Mouse (Mus musculus) splenic B cell, adult 2 months (primary cell): ENCODE results near the gene Slc27a5.
A peak's percentile ranks its signal among the peaks of the same experiment; 100 is the strongest.

Source experiments
- DNase-seq: peaks from one replicate; pipeline ENCODE4 v3.0.0-alpha.2; 2011; ENCODE audit warnings: low read depth, low spot score
- H3K27me3 ChIP-seq: 2 replicates; pipeline ENCODE4 v1.6.1; 2012; ENCODE audit warnings: mild to moderate bottlenecking, low read length, moderate library complexity, mixed read lengths; ENCODE audit not compliant: control insufficient read depth, poor library complexity, insufficient read depth, severe bottlenecking
- H3K36me3 ChIP-seq: 2 replicates; pipeline ENCODE4 v1.6.1; 2012; ENCODE audit warnings: mild to moderate bottlenecking, low read length, moderate library complexity, mixed read lengths; ENCODE audit not compliant: control insufficient read depth, poor library complexity, insufficient read depth, severe bottlenecking

The Slc27a5 gene

DNA sequence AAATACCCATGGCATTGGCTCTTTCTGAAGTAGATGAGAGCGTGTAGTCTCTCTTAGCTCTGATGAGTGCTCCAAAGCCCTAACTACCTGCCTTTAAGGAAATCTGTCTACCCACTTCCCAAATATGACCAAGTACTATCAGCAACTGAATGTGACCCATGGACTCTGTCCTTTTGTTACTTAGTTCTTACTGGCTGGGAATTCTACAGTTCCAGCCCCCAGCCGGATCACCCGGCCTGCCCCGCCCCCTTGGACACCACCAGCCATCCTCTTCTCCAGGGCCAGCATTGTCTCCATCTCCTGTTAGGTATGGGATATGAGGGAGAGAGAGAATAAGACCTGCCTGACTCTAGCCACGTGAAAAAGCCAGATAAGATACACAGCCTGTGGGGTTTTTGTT is at the start of gene Slc27a5:
Slc27a5 (minus strand) TSS at position 140 of the 400 bp plus-strand sequence.
- DNase-seq, result no peak
- no peaks in the 10 kb centered on the region for H3K27me3 ChIP-seq

DNA sequence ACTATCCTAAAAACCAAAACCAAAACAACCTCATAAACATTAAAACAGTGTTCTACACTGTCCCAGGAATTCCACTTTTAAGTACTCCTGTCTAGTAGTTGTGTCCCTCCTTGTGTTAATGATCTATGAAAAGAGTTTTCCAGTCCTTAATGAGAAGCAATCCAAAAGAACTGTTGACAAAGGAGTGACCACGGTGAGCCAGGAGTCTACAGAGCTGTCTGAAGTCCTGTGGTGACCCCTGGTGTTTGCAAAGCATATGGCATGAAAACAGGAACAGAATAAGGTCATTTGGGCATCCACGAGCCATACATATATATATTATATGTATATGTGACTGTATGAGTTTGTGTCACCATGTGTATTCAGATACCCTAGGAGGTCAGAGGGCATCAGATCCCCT is 48.1 kb upstream of the Slc27a5 start:
- DNase-seq, result peak; percentile 89
- H3K36me3 ChIP-seq, result no peaks in the 10 kb centered on the region
- H3K27me3 ChIP-seq, result no peaks in the 10 kb centered on the region

More for the DNA sequence above, at the start of gene Slc27a5:
- H3K36me3 ChIP-seq, result no peaks in the 10 kb centered on the region

DNA sequence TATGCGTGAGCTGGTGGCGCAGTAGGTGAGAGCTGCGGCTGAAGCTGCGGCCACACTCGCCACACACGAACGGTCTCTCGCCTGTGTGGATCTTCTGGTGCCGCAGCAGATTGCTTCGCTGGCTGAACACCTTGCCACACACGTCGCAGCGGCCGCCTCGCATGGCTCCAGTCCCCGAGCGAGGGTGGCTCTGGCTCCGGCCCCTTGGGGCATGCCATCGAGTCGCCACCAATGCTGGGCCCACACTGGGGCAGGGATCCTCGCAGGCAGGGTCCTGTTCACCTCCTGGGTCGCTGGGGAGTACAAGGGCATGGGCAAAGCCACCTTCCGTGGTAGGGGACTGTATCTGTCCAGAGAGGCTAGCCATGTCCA is 46.2 kb upstream of the Slc27a5 start:
- no peaks in the 10 kb centered on the region for H3K36me3 ChIP-seq
- DNase-seq, result no peak
- no peaks in the 10 kb centered on the region for H3K27me3 ChIP-seq

DNA sequence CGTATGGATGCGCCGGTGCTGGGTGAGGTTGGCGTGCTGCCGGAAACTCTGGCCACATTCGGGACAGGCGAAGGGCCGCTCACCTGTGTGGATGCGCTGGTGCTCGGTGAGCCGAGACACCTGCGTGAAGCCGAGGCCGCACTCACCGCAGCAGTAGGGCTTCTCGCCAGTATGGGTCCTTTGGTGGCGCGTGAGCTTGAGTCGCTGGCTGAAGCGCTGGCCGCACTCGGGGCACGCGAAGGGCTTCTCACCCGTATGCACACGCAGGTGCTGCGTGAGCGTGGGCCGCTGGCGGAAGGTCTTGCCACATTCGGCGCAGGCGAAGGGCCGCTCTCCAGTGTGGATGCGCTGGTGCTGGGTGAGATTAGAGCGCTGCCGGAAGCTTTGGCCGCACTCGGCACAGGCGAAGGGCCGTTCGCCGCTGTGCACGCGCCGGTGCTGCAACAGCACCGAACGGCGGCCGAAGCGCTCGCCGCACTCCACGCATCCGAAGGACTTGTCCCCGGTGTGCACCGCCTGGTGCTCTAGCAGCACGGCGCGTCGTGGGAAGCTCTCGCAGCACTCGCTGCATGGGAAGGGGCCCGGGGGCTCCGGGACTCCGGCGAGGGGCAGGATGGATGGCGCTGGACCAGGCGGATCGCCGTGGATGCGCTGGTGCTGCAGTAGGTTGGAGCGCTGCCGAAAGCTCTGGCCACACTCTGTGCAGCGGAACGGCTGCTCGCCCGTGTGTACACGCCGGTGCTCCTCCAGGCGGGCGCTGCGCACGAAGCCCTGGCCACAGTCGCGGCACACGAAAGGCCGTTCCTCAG is 45.7 kb upstream of the Slc27a5 start:
- Histone ChIP-seq H3K36me3 (no peaks in the 10 kb centered on the region), H3K27me3 (no peaks in the 10 kb centered on the region)
- DNase-seq, result no peak

DNA sequence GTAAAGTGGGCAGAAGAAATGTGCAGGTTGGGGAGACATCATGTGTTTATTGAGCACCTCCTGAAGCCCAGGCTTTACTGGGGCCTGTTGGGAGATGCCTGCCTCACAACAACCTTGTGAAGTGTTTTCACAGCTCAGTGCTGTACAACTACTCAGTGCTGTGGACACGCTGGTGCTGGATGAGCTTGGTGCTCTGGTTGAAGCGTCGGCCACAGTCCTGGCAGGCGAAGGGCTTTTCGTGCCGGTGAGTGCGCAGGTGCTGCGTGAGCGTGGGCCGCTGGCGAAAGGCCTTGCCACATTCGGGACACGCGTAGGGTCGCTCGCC is 45.1 kb upstream of the Slc27a5 start:
- no peak for DNase-seq
- H3K27me3 ChIP-seq, result no peaks in the 10 kb centered on the region
- no peaks in the 10 kb centered on the region for H3K36me3 ChIP-seq

DNA sequence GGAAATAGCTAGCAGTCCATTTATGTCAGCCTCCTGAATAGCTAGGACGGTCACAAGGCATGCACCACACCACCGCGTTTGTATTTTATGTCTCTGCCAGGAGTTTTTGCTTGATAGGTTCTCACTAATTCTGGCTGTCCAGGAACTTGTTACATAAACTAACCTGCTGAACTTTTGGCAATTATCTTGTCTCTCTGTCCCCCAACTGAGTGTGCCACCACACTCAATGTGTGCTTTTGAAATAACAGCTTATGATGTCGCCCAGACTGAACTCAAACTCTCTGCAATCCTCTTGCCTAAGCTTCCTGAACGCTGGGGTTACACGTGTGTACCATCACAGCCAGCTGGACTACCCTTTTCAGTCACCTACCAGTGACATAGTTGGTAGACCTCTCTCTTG is 44.5 kb upstream of the Slc27a5 start:
- Histone ChIP-seq H3K27me3 (no peaks in the 10 kb centered on the region), H3K36me3 (no peaks in the 10 kb centered on the region)
- DNase-seq, result no peak

DNA sequence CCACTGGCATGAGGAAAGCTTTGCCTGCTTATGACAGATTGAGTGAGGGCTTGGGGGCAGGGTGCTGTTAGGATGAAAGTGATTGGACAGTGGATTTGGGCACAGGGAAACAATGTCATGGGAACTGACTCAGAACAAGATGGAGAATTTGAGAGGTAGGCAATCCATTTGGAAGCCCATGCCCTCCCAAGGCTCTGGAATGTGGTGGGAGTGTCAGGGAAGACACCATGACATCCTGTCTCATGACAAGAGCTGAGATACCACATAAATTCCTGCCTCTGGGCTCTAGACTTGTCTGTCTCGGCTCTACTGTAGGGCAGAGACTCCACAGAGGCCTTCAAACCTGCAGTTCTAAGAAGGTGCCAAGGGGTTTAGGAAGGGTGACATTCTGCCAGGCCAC is 43.3 kb upstream of the Slc27a5 start:
- H3K36me3 ChIP-seq, result no peaks in the 10 kb centered on the region
- DNase-seq, result no peak
- H3K27me3 ChIP-seq, result no peaks in the 10 kb centered on the region

DNA sequence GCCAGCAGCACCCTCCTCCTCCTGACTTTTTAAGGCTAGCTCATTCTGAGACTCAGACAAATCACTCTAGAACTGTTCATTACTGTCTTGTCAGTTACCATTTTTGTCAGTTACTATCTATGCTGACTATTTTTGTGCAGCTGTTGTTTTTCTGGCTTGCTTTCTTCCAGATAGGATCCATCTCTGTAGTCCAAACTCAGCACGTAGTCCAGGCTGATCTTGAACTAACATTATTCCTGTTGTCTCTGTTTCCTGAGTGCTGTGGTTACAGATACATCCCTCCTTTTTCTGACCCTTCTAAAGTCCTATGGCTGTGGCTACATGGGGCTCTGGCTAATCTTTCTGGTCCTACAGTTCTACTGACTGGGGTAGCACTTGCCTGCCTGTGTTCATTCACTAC is 41.2 kb upstream of the Slc27a5 start:
- Histone ChIP-seq H3K36me3 (no peaks in the 10 kb centered on the region), H3K27me3 (no peaks in the 10 kb centered on the region)
- DNase-seq, result no peak

DNA sequence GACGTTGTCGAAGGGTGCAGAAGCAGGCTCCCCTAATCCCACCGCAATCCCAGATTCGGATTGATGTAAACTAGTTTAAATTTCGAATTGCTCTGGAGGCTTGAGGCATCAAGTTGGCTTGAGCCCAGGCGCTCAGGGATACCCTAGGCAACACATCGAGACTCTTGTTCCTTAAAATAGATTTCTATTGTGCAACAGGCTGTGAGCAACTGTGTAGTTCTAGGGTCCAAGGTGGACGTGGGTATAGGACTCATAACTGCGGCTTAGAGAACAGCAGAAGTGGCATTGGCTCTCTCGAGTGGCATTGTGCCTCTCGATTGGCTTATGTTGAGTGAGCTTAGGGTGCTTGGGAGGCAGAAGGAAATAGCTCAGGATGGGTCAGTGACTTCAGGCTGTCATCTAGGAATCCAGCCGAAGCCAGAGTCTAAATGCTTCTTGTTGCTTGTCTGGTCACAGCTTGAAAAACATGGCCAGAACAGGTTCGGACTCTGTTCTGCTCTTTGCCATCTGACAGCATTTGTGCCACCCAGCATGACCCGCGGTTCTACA is 40.7 kb upstream of the Slc27a5 start:
- peak; percentile 33 for DNase-seq
- Histone ChIP-seq H3K27me3 (no peaks in the 10 kb centered on the region), H3K36me3 (no peaks in the 10 kb centered on the region)

DNA sequence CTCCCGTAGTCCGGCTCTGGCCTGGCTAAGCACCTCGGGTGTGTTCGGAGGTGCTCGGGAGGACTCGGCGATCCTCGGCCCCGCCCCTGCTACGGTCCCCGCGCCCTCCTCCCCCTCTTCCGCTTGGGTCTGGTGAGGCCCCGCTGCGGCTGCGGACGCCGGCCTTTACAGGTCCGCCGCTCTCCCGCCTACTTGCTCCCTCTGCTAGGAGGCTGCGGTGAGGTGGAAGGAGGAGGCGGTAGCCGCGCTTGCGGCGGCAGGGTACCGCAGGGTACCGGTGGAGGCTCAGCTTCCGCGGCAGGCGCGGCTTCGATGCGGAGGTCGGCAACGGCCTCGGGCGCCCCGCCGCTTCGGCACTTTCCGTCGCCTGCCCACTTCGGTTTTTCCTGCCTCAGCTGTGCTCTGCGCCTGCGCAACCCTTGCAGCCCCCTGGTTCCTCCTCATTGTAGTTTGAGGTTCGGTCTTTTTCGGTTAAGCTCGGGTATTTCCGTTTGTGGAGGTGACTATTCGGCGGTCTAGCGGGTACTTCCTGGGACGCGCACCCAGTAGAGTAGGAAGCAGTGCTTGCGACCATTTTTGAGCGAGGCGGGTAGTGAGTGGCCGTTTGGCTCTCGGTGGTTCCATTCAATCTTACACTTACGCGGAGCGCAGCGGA is 40.0 kb upstream of the Slc27a5 start, which contains the start of gene Ube2m:
Ube2m (minus strand) TSS at position 375 of the 655 bp plus-strand sequence.
- DNase-seq, result peak; percentile 99
- H3K27me3 ChIP-seq, result no peaks in the 10 kb centered on the region
- H3K36me3 ChIP-seq, result no peaks in the 10 kb centered on the region; the same call in 1 of the 2 replicates

DNA sequence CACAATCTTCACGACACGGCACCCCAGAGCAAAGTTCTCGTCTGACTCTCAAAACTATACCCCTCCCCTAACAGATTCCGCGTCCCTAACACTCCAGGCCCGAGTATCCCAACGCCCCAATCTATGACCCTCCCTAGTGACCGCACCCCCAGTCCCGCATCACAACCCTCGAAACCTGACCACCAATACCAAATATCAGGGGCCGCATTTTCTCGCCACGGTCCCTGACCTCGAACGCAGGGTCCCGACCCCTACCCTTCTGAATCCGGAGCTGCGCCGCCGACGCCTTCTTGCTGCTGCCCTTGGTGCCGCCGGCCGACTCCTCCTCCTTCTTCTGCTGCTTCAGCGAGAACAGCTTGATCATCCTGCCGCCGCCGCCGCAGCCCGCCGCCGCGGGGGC is 39.4 kb upstream of the Slc27a5 start:
- H3K36me3 ChIP-seq, result no peaks in the 10 kb centered on the region; the same call in none of the 2 replicates
- DNase-seq, result no peak
- H3K27me3 ChIP-seq, result no peaks in the 10 kb centered on the region

DNA sequence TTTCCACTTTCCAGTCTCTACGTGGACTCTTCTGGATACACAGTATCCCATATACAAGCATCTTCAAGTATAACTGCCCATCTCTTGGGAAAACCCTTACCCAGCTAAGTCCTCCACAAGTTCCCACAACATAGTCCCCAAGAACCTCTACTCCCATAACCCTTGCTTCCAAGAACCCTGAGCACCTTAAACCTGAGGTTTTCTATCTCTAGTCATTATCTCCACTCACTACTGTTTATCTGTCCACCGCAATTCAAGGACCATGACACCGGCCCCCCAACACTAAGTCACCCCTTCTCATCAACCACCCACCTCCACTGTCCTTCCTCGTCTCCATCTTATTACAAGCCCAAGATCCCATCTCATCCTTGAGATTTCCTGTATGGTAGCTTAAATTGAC is 38.8 kb upstream of the Slc27a5 start:
- no peaks in the 10 kb centered on the region; the same call in none of the 2 replicates for H3K36me3 ChIP-seq
- DNase-seq, result no peak
- no peaks in the 10 kb centered on the region for H3K27me3 ChIP-seq

DNA sequence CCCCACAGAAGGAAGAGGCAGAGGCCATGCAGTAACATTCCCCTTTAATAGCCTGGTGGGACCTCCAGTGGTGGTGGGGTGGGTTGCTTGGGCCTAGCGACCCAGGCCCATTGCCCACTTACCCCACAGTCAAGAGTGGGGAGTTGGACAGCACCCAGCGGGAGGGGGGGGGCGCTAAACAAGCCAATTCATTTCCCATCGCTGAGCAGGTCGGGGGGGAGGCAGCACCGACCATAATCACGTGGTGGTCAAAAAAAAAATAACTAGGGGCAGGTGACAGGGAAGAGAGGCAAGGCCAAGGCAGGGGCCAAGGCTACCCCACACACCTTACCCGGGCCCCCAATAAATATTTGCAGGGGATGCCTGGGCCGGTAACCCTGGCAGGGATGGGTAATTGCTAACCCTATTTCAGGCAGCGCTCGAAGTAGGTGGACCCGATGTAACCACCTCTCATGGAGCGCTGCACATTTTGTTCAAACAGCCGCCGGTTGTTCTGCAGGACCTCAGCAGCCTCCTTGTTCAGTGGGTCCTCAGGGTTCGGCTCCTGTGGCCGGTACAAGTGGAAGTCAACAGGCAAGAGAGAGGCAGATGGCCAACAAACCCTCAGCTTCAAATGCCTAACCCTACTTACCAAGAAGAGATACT is 37.3 kb upstream of the Slc27a5 start:
- no peaks in the 10 kb centered on the region for H3K27me3 ChIP-seq
- DNase-seq, result no peak
- H3K36me3 ChIP-seq, result peaks cover 3% of the 10 kb centered on the region

DNA sequence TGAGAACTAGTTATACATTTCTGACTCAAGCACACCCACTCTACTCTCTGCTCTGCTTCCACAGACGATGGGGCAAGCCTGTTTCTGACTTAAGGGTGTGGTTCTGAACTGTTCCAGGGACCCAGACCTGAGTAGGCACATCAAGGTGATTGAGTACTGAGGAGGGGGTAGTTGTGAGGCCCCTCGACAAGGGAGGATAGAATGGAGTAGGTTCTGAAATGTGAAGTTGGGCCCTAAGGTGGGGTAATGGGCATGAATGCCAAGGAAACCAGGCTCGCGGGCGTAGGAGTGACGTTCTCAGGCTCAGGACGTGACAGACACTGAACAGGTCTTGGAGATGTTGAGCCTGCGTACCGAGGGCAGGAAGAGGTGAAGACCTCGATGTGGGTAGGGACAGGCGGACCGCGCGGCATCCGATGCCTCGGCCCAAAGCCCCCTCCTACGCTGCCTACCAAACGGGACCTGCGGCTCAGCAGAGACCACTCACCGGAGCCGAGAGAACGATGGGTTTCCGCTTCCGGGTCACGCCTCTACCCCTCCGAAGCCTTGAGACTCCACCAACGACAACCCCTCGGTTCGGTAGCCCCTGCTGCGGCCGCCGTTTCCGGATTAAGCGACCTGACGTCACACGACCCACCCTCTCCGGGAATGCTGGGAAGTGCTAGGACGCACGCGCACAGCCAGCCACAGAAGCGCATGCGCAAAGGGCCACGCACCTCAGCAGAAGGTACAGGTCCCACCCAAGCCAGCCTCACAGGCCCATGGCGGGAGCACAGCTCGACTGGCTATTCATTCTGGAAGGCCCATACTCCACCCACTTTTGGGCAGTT is 36.4 kb upstream of the Slc27a5 start, which contains the start of gene Chmp2a:
Chmp2a (minus strand) TSS at position 660 of the 830 bp plus-strand sequence.
- DNase-seq, result peak; percentile 98
- Histone ChIP-seq H3K36me3 (peaks cover 8% of the 10 kb centered on the region), H3K27me3 (no peaks in the 10 kb centered on the region)
